ENCODE assay signal across 8 mouse cellular contexts in genomic region chr8:72654565-72655521, GRCm38 (mm10). TPM values are rescaled to one million over a fixed set of nuclear protein-coding genes. Genes with fewer than 3 reads are reported as not detected.
DNase-seq lines count a peak whose midpoint lies in the region; ATAC-seq lines count a peak whose summit lies in the region.

No protein-coding gene starts in this region.

- H3K27me3 ChIP-seq in hindbrain, embryonic 10.5 days (ENCODE audit: insufficient read depth, poor library complexity, severe bottlenecking) = no peaks in the 10 kb centered on the region
- no peaks in the 10 kb centered on the region for H3K27me3 ChIP-seq in neural tube, embryonic 15.5 days (replicated peaks)

- peaks cover 19% of the 10 kb centered on the region for H3K4me1 ChIP-seq in hindbrain, embryonic 10.5 days (replicated peaks)
- H3K4me1 ChIP-seq in neural tube, embryonic 15.5 days = peaks cover 11% of the 10 kb centered on the region

- peak overlapping the region; percentile 87 for H3K27ac ChIP-seq in hindbrain, embryonic 10.5 days
- H3K27ac ChIP-seq in neural tube, embryonic 15.5 days (replicated peaks) = peak overlapping the region; percentile 72

- no peaks in the 10 kb centered on the region for H3K36me3 ChIP-seq in hindbrain, embryonic 10.5 days
- no peaks in the 10 kb centered on the region for H3K36me3 ChIP-seq in neural tube, embryonic 15.5 days

- ATAC-seq in cerebellum, adult (ENCODE audit: insufficient number of reproducible peaks, low FRiP score, low TSS enrichment) = no peak
- ATAC-seq in neural tube, embryonic 15.5 days (ENCODE audit: low FRiP score) = peak; percentile 91

- no peak overlapping the region for H3K9ac ChIP-seq in neural tube, embryonic 15.5 days (replicated peaks)

- 22% methylated on average over 13 of the region's 13 CpGs for WGBS in hindbrain, embryonic 10.5 days
- 23% methylated on average over 13 of the region's 13 CpGs for WGBS in neural tube, embryonic 15.5 days

- peak; percentile 34 for DNase-seq in cerebellum, adult 9-11 months
- peak; percentile 20 to 23 for DNase-seq in urinary bladder, postnatal 36 days (ENCODE audit: low spot score in 2 of 2)
- DNase-seq in urinary bladder, adult 18-20 months (ENCODE audit: low spot score in 2 of 2) = no peak
- DNase-seq in hindbrain, embryonic 10.5 days (ENCODE audit: low spot score) = peak; percentile 76
- peak; percentile 39 for DNase-seq in liver
- no peak for DNase-seq in gastrocnemius, adult 8-10 months (ENCODE audit: low spot score in 2 of 2)

- peak overlapping the region; percentile 27; the same call in 1 of the 2 replicates for H3K4me2 ChIP-seq in neural tube, embryonic 15.5 days

- H3K4me3 ChIP-seq in hindbrain, embryonic 10.5 days = peak overlapping the region; percentile 29
- H3K4me3 ChIP-seq in neural tube, embryonic 15.5 days (replicated peaks) = no peak overlapping the region

- H3K9me3 ChIP-seq in hindbrain, embryonic 10.5 days = no peaks in the 10 kb centered on the region
- H3K9me3 ChIP-seq in neural tube, embryonic 15.5 days (replicated peaks) = no peaks in the 10 kb centered on the region

RNA-seq across cellular contexts. Expression of gene Nwd1, which starts 8.3 kb away (rescaled TPM):
- 0.02 TPM in 1 of 2 replicates, not detected in the other for polyA plus RNA-seq in hindbrain, embryonic 10.5 days (2016; fragmentation: Nextera tagmentation; extraction: Ambion mirVana)
- polyA plus RNA-seq in neural tube, embryonic 15.5 days (2015; fragmentation: Nextera tagmentation; extraction: Ambion mirVana) = 2.9 and 3.2 TPM in 2 replicates
- 1 to 10 TPM in 1 of 4 experiments, under 1 TPM in 3; 0.75 to 1.1 (median 0.82) TPM for total RNA-seq in gastrocnemius, adult 8-10 months (2022)

Comparison
In these comparisons a context has a peak if more than half of its experiments do, and no peak if none do; other contexts are left out.
1. DNase-seq: peak in cerebellum, adult 9-11 months (single experiment), urinary bladder, postnatal 36 days (2 of 2), hindbrain, embryonic 10.5 days (single experiment) and liver (single experiment); none in urinary bladder, adult 18-20 months (0 of 2) and gastrocnemius, adult 8-10 months (0 of 2).